Mouse (Mus musculus) gastrocnemius, postnatal 10 days (tissue): ENCODE measurements at regions not wholly inside any gene's neighbourhood (a gene's known extent, or its start where the extent isn't known, plus 50 kb on each side); places are given as distances from the start of the nearest gene placed in this dataset.
A peak's percentile ranks its signal among the peaks of the same experiment; 100 is the strongest.

Experiments used
- DNase-seq: peaks from one replicate; pipeline ENCODE4 v3.0.0; 2021; ENCODE audit warnings: mixed read lengths

DNA sequence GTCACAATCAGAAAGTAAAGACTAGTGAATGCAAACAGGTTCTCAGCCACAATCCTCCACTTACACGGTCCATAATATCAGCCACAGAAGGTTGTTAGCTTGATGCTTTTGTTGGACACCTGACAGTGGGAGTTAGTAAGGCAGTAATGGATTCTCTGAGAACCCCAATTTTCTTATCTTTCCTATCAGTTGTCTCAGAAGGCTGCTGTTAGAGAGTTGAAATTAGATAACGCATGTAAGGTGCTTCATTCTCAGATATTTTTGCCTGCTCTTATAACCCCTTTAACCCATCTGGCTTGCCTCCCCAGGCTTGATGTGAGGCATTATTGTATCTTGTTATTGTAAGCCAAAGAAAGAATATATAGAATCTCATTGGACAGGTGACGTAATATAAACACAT, 63.0 kb upstream of the Ube2e3 start:
- DNase-seq = no peak

DNA sequence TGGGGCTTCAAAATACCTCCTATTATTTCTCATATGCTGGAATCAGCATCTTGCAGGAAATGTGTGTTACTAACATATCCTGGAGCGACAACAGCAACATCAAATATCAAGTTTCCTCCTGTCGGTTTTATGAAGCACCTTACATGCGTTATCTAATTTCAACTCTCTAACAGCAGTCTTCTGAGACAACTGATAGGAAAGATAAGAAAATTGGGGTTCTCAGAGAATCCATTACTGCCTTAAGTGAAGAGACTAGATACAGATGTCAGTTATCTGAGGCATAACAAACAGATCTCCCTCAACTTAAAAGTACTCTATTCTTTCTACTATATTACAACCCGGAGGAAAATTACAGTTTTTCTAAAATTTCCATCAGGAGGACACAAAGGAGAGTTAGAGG, 64.4 kb upstream of the Ube2e3 start:
- DNase-seq = no peak

DNA sequence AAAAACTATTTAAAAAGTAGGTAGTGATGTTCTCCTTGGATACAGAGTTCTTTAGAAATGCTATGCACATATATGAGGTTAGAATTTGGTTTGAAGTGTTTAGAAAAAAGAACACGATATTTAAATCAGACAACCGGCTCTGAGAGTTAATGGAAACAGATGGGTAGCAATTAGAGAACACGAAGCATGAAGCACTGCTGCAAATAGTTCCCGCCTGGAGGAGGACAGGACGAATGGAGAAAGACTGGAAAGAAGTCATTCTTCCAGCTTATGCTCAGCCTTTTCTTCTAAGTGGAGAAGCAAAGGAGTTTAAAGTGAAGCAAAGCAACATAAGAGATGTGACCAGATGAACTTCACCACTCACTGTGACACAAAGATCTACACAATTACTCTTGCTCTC, 72.5 kb upstream of the Ube2e3 start:
- no peak for DNase-seq

DNA sequence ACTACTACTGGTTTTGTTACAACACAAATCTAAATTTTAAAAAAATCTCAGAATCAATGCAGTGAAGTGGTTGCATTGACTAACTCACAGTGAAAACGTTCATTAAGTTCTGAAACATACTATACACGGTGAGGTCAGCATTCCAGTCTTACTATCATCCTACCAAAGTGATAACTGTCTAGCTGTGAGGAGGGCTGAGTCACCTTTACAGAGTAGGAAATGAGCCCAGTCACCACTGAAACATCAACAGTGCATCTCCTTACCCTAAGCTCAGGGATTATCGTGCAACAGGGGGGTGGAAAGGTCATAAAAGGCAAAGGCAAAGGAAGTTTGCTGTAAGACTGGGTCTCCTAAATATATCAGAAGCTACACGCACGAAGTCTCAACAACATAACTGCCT, 73.2 kb upstream of the Ube2e3 start:
- no peak for DNase-seq

DNA sequence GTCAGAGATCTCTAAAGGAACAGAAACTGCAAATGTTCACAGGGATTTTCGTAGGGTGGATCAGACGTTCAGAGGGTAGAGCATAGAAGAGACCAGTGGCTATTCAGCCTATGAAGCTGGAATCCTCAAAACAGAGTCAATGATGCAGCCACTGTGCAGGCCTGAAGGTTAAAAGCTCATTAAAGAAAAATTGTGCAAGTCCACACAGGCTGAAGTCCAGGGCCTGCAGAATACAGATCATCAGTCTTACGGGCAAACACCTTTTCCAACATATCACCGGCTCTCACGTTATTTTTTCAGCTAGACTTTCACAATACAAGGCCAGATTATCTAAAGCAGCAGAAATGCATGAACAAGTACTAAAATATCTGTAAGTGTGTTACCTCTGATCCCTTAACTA, 78.8 kb upstream of the Ube2e3 start:
- DNase-seq = no peak

DNA sequence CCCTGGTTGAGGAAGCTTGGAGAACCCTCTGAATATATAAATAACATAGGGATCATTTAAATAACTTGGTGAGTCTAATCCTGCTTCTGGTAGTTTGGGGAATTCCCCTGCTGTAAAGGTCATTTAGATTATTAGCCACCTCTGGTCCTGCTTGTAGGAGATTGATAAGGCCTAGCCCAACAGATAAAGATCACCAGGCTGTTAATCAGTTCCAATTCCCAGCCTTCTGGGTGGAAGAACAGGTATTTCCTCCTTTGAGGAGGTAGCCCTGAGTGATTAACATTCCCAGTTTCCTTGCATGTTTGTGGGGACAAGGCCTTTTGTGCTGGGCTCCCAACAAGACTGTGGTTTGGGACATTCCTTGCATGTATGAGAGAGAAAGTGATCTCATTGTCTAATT, 79.7 kb upstream of the Ube2e3 start:
- no peak for DNase-seq

DNA sequence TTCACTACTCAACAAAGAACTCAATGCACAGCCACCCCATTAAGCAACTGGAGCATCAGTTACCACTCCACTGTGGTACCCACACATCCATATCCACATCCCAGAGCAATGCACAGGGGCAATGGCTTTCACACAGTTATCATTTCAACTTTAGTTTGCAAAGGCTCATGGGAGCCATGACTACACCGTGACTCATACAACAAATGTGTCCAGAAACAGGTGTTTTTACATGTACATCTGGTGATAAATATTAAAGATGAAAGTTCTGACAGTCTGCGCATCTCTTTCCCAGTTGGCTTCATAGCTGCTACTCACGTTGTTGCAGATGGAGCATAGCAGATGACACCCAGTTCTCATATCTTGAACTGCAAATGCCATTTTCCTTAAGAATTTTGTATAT, 88.0 kb upstream of the Ube2e3 start:
- no peak for DNase-seq

DNA sequence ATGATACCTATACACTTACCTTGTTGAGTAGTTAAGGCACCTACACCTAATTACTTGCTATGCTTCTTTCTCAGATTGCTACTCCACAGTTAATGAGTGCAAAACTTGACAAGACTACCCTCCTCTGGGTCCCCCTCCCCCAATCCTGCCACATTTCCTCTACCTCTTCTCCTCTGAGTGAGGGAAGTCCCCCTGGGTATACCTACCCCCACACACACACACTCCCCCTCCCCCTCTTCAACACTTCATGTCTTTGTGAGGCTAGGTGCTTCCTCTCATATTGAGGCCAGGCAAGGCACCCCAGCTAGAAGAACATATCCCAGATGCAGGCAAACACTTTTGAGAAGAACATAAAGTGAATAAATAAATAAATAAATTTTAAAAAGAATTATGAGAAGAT, 90.3 kb upstream of the Ube2e3 start:
- DNase-seq = no peak

DNA sequence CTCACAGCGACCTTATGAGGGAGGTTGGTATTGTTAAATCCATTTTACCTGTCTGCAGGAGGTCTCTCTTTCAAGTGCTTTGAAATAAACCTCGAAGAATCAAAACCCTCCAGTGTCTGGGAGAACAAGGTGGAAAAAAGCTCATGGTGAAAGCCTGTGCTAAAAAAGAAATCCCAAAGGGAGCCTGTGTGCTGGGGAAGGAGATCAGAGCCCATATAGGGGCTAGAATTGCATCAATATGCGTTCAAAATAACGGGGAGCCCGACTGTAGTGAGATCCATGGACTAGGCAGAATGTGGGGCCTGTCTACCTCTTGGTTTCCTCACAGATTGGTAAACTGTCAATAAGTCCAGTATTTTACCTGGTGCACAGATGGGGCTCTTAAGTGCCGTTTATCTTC, 113.6 kb upstream of the Ube2e3 start:
- DNase-seq = no peak

DNA sequence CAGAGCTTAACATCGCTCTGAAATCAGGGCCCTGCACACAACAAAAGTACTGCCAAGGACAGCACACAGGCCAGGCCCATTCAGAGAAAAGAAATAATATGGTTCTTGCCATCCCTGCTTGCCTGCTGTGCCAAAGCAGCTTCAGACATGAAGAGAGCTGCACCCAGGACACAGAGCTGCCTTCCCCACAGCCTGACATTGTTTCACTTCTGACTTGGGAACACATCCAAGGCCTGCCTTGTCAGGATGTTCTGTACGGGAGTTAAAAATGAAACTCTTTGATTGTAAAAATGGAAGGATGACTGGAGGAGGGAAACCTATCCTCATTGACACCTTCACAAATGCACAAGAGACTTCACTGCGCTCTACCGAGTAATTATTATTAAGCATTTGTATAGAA, 114.0 kb upstream of the Ube2e3 start:
- no peak for DNase-seq

DNA sequence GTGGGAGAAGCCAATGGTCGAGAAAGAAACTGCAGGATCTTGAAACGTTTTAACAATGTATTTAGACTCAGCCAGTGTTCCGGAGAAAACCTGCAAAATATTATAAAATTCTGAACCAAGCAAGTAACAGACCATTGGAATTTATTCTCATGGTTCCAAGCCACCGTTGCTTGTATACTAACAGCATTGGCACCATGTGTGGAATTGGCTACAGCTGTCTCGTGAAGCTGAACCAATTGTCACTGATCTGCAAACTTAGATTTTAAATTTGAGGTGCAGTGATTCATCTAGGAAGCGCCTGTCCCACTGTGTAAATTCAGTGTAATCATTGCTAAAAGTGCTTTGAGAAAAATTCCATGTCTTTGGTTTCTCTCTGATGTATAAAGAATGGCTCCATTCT, 137.8 kb upstream of the Ube2e3 start:
- no peak for DNase-seq

DNA sequence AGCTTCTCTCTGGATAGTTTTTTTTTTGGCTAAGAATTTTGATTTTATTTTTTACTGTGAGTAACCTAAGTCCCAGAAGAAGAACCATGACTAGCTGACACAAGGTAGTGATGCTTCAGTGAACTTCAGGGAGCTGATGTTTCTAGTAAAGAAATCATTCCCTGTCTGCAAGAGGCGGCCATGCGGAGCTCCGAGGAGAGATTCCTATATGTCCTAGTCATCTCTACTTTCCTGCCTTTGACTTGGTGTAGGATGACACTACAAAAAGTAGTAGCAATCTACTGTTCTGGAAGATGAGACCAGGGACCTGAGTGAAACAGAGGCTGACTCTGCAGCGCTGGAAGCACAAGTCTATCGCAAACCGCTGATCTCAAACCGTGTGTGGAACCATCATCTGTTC, 141.9 kb upstream of the Ube2e3 start:
- DNase-seq = no peak

DNA sequence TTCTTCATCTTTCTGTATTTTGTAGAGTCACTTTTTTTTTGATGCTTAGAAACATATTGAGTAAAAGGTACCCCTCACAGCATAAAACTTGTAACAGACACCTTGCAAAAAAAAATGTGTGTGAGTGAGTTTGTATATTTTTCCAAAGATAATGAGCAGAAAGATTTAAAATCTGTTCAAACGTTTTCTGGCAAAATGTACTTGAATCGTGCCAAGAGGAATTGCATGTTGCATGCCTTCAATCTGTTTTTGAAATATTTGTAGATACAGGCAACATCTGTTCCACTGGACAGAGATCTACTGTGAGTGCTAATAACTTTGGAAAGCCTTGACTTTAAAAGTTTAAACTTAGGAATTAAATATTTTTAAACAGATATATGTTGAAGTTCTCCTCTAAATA, 143.5 kb upstream of the Ube2e3 start:
- no peak for DNase-seq

DNA sequence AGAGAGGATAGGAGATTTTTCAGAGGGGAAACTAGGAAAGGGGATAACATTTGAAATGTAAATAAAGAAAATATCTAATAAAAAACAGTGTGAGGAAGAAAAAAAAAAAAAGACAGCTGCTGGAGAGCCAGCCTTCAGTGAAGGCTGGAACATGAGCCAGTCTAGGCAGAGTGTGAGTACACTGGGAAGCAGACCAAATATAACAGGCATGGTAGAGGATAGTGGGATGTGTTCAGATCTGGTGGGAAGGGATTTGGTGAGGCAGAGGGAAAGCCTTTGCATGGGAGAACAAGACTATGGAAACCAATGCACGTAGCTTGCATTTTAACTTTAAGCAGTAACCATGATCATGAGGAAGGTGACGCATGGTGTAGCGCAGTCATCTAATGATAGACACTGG, 144.5 kb upstream of the Ube2e3 start:
- DNase-seq = no peak

DNA sequence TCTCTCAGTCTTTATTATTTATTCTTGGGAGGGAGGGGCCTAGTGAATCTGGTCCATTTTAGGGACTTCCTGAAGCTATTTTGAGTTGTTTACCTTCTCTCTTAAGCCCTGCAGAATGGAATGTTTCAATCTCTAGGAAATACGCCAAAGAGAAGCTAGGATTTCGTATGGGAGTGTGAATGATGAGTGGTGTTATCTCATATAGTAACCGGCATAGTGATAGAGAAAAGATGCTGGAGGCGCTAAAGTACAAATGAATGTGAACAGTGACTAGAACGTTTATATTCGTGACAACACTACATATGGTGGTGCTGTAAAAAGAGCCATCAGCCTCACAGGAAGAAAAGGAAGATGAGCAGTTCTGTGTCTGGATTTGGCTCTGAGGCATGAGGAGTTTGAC, 145.2 kb upstream of the Ube2e3 start:
- DNase-seq = no peak

DNA sequence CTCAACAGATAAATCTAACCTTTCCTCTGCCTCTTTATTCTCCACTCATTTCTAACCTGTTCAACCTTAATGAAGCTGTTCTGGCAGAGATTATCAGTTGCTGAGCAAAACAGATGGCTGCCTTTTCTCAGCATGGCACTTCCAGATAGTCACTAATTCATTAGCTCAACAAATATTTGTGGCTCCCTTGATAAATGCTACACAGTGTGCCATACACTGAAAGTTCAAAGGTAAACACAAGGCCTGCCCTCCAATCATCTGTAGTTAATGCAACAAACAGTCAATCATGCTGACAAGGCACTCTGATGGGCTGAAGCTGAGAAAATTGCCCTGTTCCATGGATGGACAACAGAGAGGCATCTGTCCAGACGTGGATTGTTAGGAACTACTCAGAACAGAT, 149.4 kb upstream of the Ube2e3 start:
- no peak for DNase-seq

DNA sequence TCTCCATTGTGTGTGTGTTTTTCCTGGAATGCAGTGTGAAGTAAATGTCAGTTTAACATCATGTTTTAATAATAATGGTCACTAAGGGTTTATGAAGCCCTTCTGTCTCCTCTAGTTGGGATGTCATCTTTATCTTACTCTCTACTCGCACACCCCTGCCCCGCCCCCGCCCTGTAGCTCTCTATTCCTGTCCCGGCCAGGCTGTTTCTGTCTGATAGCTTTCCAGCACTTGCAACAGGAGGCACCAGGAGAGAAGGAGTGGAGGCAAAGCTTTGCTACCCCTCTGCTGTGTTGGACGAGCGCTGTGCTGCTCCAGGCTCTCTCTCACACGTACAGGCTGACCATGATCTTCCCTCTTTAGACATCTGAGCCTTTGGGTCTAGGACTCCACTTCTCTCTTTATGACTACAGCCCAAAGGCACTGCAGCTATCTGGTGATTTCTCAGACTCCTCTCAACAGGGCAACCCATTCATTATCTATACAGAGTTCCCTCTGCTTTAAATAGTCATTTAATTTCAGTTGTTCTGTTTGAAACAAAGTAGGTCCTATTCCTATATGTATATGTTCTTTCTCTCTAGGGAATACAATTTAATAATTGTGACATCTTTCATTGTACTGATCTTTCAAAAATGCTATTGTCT, 151.6 kb upstream of the Ube2e3 start:
- no peak for DNase-seq

DNA sequence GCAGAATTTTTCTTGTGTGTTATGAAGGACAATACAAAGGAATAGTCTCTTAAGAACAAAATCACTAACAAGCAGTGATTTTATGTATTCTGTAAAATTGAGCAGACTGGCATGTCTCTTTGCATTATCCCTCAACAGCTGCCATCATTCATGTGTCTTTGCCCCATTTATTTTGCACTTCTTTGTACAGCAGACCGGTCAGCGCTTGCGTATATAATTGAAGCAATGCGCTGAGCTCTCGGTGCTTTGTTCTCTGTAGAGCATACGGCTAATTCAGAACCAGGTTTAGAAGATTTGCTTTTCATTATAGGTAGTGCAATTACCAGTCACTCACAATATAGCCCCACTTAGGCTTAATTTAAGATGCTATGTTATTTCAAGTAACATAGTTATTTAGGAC, 173.1 kb upstream of the Ube2e3 start:
- no peak for DNase-seq

DNA sequence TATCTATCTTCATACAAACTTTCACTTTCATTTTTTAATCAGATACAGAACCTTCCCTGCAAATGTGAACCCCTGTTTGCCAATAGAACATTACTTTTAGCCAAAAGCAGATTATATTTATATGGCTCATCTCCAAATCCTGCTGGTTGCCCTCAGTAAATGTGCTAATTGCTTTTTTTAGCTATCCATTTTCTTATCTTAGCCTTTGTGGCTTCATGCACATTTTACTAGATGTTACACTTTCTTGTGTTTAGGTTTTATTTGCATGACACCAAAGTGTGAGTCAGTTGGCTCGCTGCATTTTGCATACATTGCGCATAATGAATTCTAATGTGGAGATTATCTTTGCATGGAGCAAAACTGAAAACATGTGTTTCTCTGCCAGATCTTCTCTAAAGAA, 211.3 kb upstream of the Ube2e3 start:
- no peak for DNase-seq

DNA sequence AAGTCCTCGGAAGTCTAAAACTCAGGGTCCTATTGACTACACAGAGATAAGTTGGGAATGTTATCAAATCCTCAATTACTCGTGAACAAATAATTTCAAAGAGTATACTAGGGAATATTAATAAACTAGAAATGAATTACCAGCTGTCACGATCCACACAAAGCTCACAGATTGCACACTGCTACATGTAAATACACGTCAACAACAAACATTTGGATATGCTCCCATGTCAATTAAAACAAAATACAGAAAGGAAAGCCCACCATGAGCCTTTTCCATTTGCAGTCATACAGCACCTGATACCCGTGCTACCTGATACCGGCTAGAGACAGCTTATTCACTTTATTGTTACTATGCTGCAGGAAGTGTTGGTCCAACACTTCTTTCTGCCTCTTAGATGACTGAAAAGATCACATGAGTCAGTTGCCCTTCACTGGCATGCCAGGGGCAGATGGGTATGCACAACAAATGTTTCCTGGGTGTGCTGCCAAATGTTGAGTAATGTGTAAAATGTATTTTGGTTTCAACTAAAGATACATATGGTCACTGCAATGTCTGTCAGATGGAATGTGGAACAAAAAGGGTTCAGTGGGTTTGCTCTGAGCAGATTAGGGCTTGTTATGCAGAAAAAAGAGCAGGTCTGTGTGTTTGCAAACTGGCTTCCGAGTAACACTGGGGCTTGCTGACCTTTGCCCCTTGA, 212.6 kb upstream of the Ube2e3 start:
- no peak for DNase-seq

DNA sequence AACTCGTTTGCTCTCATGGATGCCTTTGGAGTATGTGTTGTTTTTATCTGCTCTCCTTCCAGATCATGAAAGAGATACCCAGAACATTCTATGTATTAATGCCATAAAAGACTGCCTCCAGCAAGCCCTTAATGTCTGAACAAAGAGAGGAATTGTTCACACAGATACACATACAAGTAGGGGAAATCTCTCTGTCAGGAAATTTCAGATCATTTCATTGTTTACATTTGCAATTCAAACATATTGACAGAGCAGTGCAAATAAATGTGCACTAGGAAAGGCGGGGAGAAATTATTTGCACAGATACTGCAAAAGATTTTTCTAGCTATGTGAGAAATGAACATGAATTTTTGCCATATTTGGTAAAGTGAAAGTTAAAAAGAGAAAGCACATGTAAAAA, 216.4 kb upstream of the Ube2e3 start:
- no peak for DNase-seq

DNA sequence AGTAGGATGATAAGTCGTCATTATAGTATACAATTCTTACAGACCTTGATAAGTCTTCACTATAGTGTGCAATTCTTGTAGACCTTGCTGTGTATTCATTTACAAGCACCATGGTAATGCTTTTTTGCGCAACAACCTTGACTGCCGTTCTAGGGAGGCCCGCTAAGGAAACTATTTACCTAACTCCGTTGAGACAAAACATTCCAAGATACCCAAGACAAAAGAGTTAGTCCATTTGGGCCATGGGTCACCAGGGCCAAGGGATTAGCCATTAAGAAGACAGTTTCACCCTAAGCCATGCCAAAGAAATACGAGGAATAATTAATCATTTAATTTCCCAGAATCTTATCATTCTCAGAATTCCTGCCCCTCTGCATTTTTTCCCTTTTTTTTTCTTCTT, 227.6 kb upstream of the Ube2e3 start:
- no peak for DNase-seq

DNA sequence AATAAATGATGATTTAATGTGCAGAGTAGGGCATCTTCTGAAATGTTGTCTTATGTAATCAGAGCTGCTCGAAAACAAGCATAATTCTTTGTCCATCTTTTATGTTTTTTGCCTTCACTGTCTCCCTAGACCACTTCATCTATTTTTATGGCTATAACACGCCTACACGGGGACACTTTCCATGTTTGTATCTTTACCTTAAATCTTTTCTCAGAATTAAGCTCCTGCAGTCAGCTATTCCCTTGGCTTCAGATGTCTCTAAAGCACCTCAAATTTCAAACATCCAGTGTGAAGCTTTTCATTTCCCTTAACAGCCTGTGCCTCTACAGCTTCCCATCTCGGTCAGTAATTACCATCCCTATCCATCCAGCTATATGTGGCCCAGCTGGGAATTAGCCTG, 242.7 kb upstream of the Ube2e3 start:
- no peak for DNase-seq

DNA sequence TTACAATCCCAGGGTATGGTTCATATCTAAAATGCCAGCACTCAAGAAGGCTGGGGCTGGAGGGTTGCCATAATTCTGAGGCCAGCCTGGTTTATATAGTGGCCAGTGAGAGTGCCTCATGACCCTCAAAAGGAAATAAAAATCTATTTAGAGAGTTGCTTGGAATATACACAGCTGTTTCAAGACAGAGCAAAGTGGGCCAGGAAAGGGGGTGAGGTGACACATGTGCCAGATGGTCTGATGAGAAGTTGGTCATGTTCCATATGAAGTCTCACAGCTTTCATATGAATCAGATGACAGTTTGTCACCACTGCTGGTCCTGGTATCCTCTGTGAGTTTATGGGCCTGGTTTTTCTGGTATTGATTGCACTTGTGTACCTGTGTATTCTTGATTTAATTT, 261.5 kb upstream of the Ube2e3 start:
- DNase-seq = peak; percentile 7

DNA sequence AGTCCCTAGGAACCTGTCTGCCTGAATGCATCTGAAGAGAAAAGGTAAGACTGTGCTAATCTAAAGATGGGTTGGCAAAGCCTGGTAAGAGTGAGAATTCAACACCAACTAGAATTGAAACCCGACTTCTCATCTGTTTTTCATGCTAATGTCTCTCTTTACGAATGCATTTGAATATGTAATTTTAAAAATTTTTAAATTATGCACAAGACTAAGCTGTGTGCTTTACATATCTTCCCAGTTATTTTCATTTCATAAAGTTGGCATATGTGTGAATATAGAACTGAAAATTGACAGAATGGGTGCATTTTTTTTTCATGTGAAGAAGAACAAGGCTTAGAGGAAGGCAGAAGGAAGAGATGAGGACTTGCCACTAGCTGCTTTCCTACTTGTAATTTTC, 267.2 kb upstream of the Ube2e3 start:
- no peak for DNase-seq
